ENCODE assay signal across 16 mouse cellular contexts in genomic region chr9:61884375-61884774, GRCm38 (mm10). TPM values are rescaled to one million over a fixed set of nuclear protein-coding genes. Genes with fewer than 3 reads are reported as not detected.
A peak's percentile ranks its signal among the peaks of the same experiment; 100 is the strongest.
DNase-seq lines count a peak whose midpoint lies in the region; ATAC-seq lines count a peak whose summit lies in the region.
"Had no signal": no experiment of that assay in that cellular context is flagged by ENCODE, and none has a peak within 500 bp of the region (broad histone marks: within the 10 kb centered on the region; RNA-seq: fewer than 3 reads in every experiment).

No protein-coding gene starts in this region.

- H3K9me3 ChIP-seq in heart, embryonic 10.5 days = no peaks in the 10 kb centered on the region
- H3K9me3 ChIP-seq in midbrain, embryonic 12.5 days = no peaks in the 10 kb centered on the region
- H3K9me3 ChIP-seq in midbrain, embryonic 15.5 days = no peaks in the 10 kb centered on the region
- H3K9me3 ChIP-seq in forebrain, embryonic 15.5 days = no peaks in the 10 kb centered on the region
- H3K9me3 ChIP-seq: embryonic facial prominence, embryonic 12.5 days; hindbrain, embryonic 12.5 days; liver, embryonic 15.5 days had no signal

- H3K4me1 ChIP-seq in heart, embryonic 10.5 days = peaks cover 12% of the 10 kb centered on the region
- H3K4me1 ChIP-seq in midbrain, embryonic 12.5 days = peaks cover 18% of the 10 kb centered on the region
- peaks cover 15% of the 10 kb centered on the region for H3K4me1 ChIP-seq in midbrain, embryonic 15.5 days
- peaks cover 20% of the 10 kb centered on the region for H3K4me1 ChIP-seq in forebrain, embryonic 15.5 days
- H3K4me1 ChIP-seq: liver, embryonic 15.5 days had no signal

- H3K27ac ChIP-seq in heart, embryonic 10.5 days = no peak overlapping the region
- 0 out of 2 replicates have a peak overlapping the region, but pooled peaks have one; percentile 21 for H3K27ac ChIP-seq in midbrain, embryonic 12.5 days (replicated peaks)
- H3K27ac ChIP-seq in midbrain, embryonic 15.5 days = no peak overlapping the region
- H3K27ac ChIP-seq in forebrain, embryonic 15.5 days (replicated peaks) = peak overlapping the region; percentile 29; the same call in 1 of the 2 replicates
- H3K27ac ChIP-seq: embryonic facial prominence, embryonic 12.5 days; hindbrain, embryonic 12.5 days; kidney, postnatal 0 days; liver, embryonic 15.5 days had no signal

- no peak overlapping the region for H3K9ac ChIP-seq in midbrain, embryonic 12.5 days (replicated peaks)
- H3K9ac ChIP-seq in midbrain, embryonic 15.5 days = no peak overlapping the region
- no peak overlapping the region for H3K9ac ChIP-seq in forebrain, embryonic 15.5 days (replicated peaks)
- H3K9ac ChIP-seq: embryonic facial prominence, embryonic 12.5 days; hindbrain, embryonic 12.5 days; liver, embryonic 15.5 days had no signal

- H3K36me3 ChIP-seq in heart, embryonic 10.5 days = no peaks in the 10 kb centered on the region
- H3K36me3 ChIP-seq in midbrain, embryonic 12.5 days = no peaks in the 10 kb centered on the region
- H3K36me3 ChIP-seq in midbrain, embryonic 15.5 days (replicated peaks) = no peaks in the 10 kb centered on the region
- no peaks in the 10 kb centered on the region for H3K36me3 ChIP-seq in forebrain, embryonic 15.5 days
- H3K36me3 ChIP-seq: embryonic facial prominence, embryonic 12.5 days; hindbrain, embryonic 12.5 days; liver, embryonic 15.5 days had no signal

- ATAC-seq in midbrain, embryonic 12.5 days (ENCODE audit: low FRiP score, low read depth) = no peak
- no peak for ATAC-seq in midbrain, embryonic 15.5 days (replicated peaks)
- ATAC-seq in forebrain, embryonic 15.5 days (replicated peaks) = no peak

- H3K4me3 ChIP-seq in heart, embryonic 10.5 days = no peak overlapping the region
- H3K4me3 ChIP-seq in midbrain, embryonic 12.5 days = no peak overlapping the region
- no peak overlapping the region for H3K4me3 ChIP-seq in midbrain, embryonic 15.5 days
- no peak overlapping the region for H3K4me3 ChIP-seq in forebrain, embryonic 15.5 days
- H3K4me3 ChIP-seq: embryonic facial prominence, embryonic 12.5 days; hindbrain, embryonic 12.5 days; liver, embryonic 15.5 days had no signal

- peaks cover 17% of the 10 kb centered on the region; the same call in 1 of the 2 replicates for H3K27me3 ChIP-seq in heart, embryonic 10.5 days (ENCODE audit: insufficient read depth, poor library complexity, severe bottlenecking)
- peaks cover 4% of the 10 kb centered on the region; the same call in 1 of the 2 replicates for H3K27me3 ChIP-seq in midbrain, embryonic 12.5 days
- 0 out of 2 replicates have a peak, but pooled peaks cover 4% of the 10 kb centered on the region for H3K27me3 ChIP-seq in midbrain, embryonic 15.5 days (replicated peaks)
- H3K27me3 ChIP-seq in forebrain, embryonic 15.5 days = no peaks in the 10 kb centered on the region
- H3K27me3 ChIP-seq: CH12.LX; embryonic facial prominence, embryonic 12.5 days; hindbrain, embryonic 12.5 days; liver, embryonic 15.5 days had no signal

- H3K4me2 ChIP-seq in midbrain, embryonic 12.5 days (replicated peaks) = no peak overlapping the region
- no peak overlapping the region for H3K4me2 ChIP-seq in midbrain, embryonic 15.5 days
- no peak overlapping the region for H3K4me2 ChIP-seq in forebrain, embryonic 15.5 days (replicated peaks)
- H3K4me2 ChIP-seq: embryonic facial prominence, embryonic 12.5 days; hindbrain, embryonic 12.5 days; liver, embryonic 15.5 days had no signal

- WGBS in heart, embryonic 10.5 days = 50% methylated on average over 7 of the region's 7 CpGs
- WGBS in midbrain, embryonic 12.5 days = 77% methylated on average over 7 of the region's 7 CpGs
- 53% methylated on average over 7 of the region's 7 CpGs for WGBS in midbrain, embryonic 15.5 days
- 68% methylated on average over 7 of the region's 7 CpGs for WGBS in forebrain, embryonic 15.5 days

- DNase-seq in heart, embryonic 10.5 days (ENCODE audit: low spot score) = peak; percentile 79
- no peak for DNase-seq in heart, postnatal 4 days
- no peak for DNase-seq in liver
- no peak for DNase-seq in cerebellum, adult 18-20 months
- DNase-seq: cerebellum, adult 9-11 months; gastrocnemius, postnatal 25 days; kidney, adult 18-20 months; thymus, postnatal 25 days had no signal

RNA-seq across cellular contexts. Expression of gene Rplp1, which starts 30.0 kb away (rescaled TPM):
- 900 and 968 TPM in 2 replicates for polyA plus RNA-seq in heart, embryonic 10.5 days (2016; fragmentation: Nextera tagmentation; extraction: Ambion mirVana)
- 1,000 to 10,000 TPM; 1,924 to 1,989 TPM for total RNA-seq in heart, postnatal 4 days (2021)
- polyA plus RNA-seq in midbrain, embryonic 12.5 days (2016; fragmentation: Nextera tagmentation; extraction: Ambion mirVana) = 777 and 790 TPM in 2 replicates
- 856 and 860 TPM in 2 replicates for polyA plus RNA-seq in midbrain, embryonic 15.5 days (2015; fragmentation: Nextera tagmentation; extraction: Ambion mirVana)
- 859 and 881 TPM in 2 replicates for polyA plus RNA-seq in forebrain, embryonic 15.5 days (2015; fragmentation: Nextera tagmentation; extraction: Ambion mirVana)

Comparison
In these comparisons a context has a peak if more than half of its experiments do, and no peak if none do; other contexts are left out.
1. H3K27ac ChIP-seq: peak in midbrain, embryonic 12.5 days (single experiment) and forebrain, embryonic 15.5 days (single experiment); none in heart, embryonic 10.5 days (single experiment) and midbrain, embryonic 15.5 days (single experiment).